Mouse (Mus musculus): ENCODE results near the gene Plvap. TPM values are rescaled to one million over a fixed set of nuclear protein-coding genes. Genes with fewer than 3 reads are reported as not detected.
A peak's percentile ranks its signal among the peaks of the same experiment; 100 is the strongest.

Plvap gene
- total RNA-seq, 2 experiments from 2014 or later: 6.6 to 7.6 TPM

DNA sequence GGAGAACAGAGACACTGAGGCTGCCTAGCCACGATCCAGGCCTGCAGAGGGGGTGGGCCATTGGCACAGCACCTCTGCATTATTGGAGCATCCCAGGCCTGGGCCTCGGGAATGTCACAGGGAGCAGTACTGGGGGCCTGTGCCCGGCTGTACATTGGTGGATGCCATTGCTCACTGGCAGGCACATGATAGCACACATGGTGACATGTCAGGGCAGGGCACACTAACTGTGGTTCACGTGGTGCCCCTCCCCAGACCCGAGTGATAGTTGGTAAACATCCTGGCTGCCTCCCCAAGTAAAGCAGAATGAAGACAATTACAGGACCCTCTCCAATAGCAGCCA lies 40.7 kb downstream of the Plvap start:
- no peak for DNase-seq (ENCODE audit: low spot score in 2 of 2)
- intact Hi-C loops (cut with DNase I): no loop called here

DNA sequence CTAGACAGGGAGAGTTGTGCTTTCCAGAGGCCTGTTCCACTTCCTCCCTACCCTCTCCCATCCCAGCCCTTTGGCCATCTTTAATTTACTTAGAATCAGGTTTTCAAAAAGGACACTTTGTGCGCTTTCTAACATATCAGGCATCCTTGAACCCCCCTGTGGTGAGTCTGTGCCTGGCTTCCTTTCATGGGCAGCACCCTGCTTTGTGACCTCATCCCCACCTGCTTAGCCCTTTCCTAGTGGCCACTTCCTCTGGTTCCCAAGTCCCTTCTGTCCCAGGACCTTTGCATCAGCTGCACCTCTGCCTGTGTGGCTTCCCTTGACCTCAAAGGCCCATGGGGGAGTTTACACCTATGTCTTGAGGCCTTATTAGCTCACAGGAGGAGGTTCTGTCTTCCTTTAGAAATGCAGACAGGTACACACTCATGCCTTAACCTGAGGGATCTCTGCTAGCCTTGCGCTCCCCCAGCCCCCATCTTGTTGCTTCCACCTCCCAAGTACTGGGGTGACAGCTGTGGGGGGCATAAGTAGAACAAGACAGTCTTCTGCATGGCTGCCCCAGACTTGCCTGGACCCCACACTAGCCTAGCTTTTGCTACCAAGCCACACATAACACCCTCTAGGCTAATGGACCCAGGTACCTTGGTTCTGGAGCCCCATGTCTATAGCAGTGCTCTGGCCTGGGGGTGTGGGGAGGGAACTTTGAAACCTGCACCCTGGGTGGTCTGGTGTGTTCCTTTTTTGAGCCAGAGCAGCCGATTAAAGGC lies 41.2 kb downstream of the Plvap start:
- DNase-seq (ENCODE audit: low spot score in 2 of 2): no peak
- intact Hi-C loops (cut with DNase I): no loop called here

DNA sequence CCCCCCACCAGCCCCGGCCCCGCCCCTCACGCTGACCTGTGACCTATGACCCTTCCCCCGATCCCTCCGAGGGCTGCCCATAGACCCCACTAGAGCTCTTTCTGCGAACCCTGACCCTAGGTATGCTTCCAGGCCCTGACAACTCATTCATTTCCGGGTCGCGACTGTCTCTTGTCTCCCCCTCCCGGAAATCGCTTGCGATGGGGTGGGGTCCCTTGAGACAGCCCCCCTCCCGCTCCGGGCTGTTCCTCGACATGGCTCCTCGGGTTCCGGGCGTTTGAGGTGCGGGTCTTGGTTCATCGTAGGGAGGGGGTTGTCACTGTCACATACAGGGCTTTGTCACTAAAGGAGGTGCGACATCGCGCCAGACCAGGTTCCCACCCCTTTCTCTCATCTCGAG lies 42.1 kb downstream of the Plvap start:
- peak; percentile 60 to 67 for DNase-seq (ENCODE audit: low spot score in 2 of 2)
- intact Hi-C loops (cut with DNase I): no loop called here

DNA sequence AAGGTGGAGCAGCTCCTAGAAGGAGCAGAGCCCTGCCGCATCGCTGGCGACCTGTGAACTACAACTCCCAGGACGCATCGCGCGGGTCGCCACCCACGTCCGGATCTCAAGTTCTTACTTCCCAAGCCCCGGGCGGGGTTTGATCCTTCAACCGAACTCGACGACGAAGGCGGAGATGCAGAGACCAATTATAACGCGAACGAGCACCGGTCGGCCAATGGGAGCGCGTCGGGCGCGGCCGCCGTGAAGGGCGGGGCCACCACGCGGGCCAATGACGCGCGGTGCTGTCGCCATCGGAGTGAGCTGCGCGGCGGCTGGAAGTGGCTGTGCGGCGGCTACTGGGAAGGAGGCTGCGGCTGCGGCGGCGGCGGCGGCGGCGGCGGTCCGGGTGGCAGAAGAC lies 42.6 kb downstream of the Plvap start, which contains the start of gene Dda1:
TSS of gene Dda1 (plus strand) at position 284 of the 400 bp plus-strand sequence.
- intact Hi-C loops (cut with DNase I): no loop called here
- peak; percentile 98 to 99 for DNase-seq (ENCODE audit: low spot score in 2 of 2)

DNA sequence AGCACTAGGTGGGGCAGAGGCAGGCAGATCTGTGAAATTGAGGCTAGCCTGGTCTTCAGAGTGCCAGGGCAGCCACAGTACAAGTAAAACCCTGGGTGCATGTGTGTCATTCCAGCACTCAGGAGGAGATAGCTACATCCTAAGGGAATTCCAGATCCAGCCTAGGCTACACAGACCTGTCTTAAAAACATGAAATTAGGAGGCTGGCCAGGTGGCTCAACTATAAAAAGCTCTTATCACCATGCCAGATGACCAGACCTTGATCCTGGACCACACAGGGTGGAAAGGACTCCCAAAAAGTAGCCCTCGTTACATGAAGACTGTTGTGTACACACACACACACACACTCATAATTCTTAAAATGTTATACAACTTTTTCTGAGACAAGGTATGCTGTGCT lies 43.6 kb downstream of the Plvap start:
- no peak for DNase-seq (ENCODE audit: low spot score in 2 of 2)

DNA sequence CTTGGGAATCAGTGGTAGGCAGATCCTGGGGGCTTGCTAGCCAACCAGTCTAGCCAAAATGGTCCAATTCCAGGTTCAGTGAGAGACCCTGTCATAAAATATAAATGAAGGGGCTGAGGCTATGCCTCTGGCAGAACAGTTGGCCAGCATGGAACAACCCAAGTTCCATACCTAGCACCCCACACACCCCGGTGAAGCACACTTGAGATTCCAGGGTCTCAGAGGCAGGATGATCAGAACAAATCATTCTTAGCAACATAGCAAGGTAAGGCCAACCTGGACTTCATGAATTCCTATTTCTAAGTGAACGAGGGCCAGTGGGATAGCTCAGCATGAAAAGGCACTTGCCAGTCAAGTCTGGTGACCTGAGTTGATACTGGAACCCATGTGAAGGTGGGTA lies 44.4 kb downstream of the Plvap start:
- DNase-seq (ENCODE audit: low spot score in 2 of 2): no peak
- intact Hi-C loops (cut with DNase I): no loop called here

More for the DNA sequence above, 43.6 kb downstream of the Plvap start:
- intact Hi-C loops (cut with DNase I): no loop called here

DNA sequence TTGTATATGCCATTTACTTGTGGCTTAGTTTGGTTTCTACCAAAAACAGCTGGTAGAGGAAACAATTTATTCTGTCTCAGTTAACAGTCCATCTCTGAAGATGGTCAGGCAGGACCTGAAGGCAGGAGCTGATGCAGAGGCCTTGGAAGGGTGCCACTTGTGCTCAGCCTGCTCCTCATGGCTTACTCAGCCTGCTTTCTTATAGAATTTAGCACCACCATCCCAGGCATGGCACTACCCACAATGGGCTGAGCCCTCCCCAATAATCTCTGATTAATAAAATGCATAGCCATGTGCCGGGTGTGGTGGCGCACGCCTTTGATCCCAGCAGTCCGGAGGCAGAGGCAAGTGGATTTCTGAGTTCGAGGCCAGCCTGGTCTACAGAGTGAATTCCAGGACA lies 45.4 kb downstream of the Plvap start:
- no peak for DNase-seq (ENCODE audit: low spot score in 2 of 2)
- intact Hi-C loops (cut with DNase I): no loop called here

DNA sequence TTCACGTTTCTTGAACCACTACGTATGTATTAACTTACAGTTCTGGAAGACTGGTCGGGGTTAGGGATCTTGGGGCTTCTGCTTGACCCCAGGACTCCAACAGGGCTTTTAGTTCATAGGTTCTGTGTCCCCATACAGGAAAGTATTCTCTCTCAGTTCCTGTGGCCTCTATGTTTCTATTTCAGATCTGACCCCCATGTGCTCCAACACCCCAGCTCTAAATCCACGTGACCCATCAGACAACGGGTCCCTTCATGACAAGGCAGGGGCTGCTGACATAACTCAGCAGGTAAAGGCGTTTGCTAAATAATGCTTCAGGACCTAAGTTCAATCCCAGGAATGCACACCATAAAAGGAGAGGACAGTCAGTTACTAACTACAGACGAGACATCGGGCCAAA lies 45.8 kb downstream of the Plvap start:
- DNase-seq (ENCODE audit: low spot score in 2 of 2): no peak
- intact Hi-C loops (cut with DNase I): no loop called here

DNA sequence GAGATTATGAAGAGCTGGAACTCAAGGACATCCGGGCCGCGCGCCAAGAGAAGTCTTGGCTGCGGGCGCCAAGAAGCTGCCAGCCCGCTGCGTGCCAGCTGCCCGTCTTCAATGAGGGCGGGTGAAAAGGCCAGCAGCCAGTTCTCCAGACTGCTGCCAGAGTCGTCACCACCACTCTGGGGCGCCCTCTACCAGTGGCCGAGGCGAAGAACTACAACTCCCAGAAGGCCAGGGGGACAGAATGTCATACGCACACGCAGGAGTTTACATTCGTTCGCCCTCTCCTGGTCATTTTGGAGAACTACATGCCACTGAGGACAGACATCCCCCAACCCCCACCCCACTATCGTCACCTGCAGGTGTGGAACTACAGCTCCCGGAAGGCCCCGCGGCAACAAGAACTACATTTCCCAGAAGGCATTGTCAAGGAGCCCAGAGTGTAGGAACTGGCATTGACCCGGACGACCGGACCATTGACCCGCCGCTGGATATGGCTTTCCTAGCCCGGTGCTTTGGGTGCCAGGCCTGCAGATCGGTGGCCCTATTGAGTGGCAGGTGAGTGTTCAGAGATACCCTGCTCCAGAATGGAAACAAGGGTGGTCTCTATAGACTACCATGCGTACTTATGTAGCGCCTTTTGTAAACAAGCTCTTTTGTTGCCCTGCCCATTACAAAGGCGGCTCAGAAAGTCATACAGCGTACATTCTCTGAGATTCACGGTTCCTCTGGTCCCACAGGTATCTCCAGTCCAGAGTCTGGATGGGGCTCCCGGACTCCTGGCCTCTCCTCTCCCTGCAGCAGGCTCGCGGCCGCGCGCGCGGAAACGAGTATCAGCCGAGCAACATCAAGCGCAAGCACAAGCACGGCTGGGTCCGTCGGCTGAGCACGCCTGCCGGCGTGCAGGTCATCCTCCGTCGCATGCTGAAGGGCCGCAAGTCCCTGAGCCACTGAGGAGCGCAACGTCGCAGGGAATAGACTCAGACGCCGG lies 46.7 kb downstream of the Plvap start, which contains the start of gene Mrpl34:
TSS of gene Mrpl34 (plus strand) at position 447 of the 988 bp plus-strand sequence.
- intact Hi-C loops (cut with DNase I): loop anchor here (5.0 kb wide), 1 partner anchor 558 kb away; the partner anchor contains the start of gene Map1s
- peak; percentile 98 to 100 for DNase-seq (ENCODE audit: low spot score in 2 of 2)

DNA sequence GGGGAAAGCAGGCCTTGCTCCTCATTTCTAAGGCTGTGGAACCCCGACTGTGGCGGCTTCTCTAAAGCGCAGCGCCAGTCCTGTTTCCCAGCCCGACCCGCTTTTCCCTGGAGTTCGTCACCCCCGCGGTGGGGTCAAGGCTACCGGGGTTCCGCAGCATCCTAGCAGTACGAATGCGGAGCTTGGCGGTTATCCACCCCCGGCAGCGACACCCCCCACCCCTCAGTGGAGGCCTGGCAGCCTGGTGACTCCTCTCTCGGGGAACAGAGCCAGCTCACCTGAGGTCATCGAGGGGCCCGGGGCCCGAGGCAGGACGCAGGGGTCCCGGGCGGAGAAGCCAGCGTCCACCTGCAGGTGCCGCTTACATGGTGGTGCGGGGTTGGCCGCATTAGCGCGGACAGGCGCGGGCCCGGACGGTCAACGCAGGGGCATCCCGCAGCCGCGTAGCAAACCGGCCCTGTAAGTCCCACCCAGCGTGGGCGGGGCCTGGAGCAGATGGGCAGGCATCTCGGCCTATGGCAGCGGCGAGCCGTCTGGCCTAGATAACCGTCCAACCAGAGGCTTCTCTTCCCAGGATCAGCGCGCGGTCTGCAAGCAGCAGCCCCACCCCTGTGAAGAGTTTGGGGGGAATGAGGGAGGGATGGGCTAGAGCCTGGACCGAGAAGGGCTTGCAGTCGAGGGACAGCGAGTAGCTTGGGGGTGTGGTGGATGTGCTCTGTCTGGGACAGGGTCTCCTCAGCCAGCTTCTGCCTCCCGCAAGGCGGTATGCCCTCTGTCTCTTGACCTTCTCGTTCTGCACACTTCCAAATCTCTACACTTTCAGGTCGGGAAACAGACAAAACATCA lies 48.1 kb downstream of the Plvap start, which contains the start of gene Abhd8:
TSS of gene Abhd8 (minus strand) at position 468 of the 846 bp plus-strand sequence.
- intact Hi-C loops (cut with DNase I): loop anchor here (5.0 kb wide), 1 partner anchor 556 kb away; the partner anchor contains the start of gene Map1s
- DNase-seq (ENCODE audit: low spot score in 2 of 2): peak; percentile 98 to 99

DNA sequence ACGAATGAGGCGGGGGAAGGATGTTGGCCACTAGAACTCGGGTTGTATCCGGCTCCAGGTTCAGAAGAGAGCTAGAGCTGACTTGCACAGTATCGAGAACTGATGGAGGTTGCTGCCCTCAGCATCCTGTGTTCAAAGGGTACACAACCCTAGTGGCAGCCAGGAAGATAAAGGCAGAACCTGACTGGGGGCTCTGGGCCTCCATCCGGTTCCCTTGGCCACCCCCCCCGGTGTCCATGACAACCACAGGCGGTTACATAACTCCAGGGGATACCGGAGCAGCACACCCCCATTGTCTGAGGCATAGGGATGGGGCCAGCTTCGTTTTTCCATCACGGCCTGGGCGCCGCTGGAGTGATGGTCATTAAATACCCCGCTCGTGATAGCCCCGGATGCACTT lies 48.8 kb downstream of the Plvap start:
- peak in 1 of 2 experiments; percentile 76 for DNase-seq (ENCODE audit: low spot score in 2 of 2)
- intact Hi-C loops (cut with DNase I): loop anchor here (5.0 kb wide), 1 partner anchor 555 kb away; the partner anchor contains the start of gene Map1s

DNA sequence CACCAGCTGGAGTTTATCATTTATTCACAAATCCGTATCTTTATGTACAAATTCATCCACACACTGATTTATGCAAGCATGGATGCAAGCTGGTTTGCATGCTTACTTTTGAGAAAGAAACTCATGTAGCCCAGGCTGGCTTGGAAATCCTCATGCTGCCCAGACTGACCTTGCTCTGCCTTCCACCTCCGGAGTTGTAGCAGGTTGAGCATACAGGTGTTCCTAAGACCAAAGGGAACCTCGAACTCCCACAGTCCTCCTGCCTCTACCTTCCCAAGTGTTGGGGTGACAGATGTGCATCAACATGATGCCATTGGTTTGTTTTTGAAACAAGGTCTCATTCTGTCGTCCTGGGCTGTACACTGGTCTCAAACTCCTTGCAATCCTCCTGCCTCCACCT lies 49.4 kb downstream of the Plvap start:
- no peak for DNase-seq (ENCODE audit: low spot score in 2 of 2)
- intact Hi-C loops (cut with DNase I): loop anchor here (5.0 kb wide), 1 partner anchor 555 kb away; the partner anchor contains the start of gene Map1s

DNA sequence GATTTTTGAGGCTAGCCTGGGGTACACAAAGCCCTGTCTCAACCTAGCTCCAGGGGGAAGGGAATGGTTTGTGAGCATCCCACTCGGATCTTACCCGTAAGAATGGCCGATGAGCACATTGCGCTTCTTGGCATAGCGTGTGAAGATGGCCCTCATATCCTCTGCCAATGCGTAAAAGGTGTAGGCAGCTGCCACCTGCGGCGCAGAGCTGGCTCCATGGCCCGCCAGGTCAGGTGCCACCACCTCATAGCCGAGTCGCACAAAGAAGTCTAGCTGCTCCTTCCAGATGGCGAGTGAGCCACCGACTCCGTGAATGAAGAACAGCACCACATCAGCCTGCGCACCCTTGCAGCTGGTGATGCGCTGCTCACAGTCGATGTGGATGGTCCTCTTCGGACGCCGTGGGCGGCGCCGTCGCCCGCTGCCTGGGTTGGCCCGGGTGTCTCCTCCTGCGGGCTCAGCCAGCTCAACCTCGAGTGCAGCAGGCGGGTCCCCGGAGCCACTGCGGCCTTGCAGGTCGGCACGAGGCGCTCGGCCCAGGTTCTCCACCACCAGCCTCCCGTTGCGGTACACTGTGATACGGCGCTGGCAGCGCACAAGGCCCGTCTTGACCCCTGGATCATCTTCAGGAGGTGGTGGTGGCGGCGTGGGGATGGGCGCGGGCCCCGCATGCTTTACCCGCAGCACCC lies 50.3 kb downstream of the Plvap start:
- intact Hi-C loops (cut with DNase I): loop anchor here (5.0 kb wide), 1 partner anchor 554 kb away; the partner anchor contains the start of gene Map1s
- DNase-seq (ENCODE audit: low spot score in 2 of 2): no peak

DNA sequence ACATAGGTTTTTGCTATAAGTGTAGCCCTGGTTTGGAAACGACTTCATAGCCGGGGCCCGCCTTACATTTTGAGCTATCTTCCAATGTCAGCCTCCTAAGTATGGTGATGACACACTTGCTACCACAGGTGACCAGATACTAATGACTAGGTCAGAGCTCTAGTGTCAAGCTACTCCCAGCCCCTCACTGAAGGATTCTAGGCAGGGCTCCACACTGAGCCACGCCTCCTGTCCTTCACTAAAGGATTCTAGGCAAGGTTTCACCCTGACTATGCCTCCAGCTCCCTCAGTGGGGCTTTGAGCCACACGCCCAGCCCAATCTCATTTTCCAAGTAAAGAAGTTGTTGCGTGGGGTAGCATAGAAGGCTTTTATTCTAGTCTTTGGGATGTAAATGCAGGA lies 50.8 kb downstream of the Plvap start:
- DNase-seq (ENCODE audit: low spot score in 2 of 2): no peak
- intact Hi-C loops (cut with DNase I): loop anchor here (5.0 kb wide), 1 partner anchor 553 kb away; the partner anchor contains the start of gene Map1s

DNA sequence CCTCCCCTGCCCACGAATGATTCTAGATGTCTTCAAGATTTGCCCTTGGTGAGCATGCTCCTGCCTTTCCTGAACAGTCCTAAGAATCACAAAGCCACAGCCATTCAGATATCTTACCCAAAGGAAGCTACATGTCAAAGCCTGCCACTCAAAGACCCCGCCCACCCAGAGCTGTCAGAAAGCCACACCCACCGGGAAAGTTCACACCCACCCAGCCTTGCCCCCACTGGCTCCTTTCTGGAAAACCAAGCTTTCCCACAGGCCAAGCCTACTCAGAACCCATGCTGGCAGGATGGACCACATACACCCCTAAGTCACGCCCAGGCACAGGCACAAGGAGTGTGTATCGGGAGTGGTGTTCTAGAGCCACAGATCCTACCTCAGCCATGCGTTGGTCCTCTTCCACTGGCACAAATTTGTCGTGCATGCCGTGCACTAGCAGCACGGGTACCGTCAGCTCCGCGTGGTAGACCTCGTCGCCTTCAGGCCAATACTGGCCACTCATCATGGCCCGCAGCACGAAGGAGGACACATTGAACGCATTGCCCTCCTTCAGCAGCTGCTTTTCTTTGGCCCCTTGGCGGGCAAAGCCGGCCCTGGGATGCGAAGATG lies 53.8 kb downstream of the Plvap start:
- no peak for DNase-seq (ENCODE audit: low spot score in 2 of 2)
- intact Hi-C loops (cut with DNase I): no loop called here

DNA sequence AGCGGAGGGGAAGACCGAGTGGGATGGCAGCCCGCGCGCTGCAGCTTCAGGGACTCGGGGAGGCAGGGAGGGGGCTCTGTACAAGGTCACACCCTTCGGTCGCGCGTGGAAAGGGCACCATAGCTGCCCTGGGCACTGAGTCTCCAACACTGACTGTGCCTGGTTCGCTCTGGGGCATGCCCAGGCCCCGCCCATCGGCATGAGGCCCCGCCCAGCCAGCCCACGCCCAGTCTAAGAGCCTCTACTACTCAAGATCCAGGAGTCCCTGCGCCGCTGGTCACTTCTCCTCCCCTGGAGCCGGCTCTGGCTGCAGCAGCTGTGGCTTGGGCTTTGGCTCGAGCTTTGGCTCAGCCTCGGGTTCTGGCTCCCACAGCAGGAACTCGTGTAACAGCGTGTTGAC lies 54.6 kb downstream of the Plvap start:
- peak in 1 of 2 experiments; percentile 5 for DNase-seq (ENCODE audit: low spot score in 2 of 2)

DNA sequence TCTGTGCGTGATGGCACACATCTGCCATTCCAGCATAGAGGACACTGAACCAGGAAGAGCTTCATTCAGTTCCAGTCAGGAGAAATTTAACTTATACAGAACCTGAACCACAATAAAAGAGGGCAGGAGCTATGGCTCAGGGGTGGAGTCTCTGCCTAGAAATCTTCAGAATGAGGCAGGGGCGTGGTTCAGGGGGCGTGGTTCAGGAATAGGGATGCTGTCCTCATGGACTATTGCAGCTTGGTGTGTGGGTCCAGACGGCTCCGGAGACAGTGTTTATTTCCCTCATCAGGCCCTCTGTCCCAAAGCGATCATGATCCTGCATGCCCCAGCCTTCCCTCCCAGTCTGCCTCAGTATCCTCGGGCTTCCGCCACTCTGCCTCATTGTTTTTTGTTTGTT lies 56.9 kb downstream of the Plvap start:
- DNase-seq (ENCODE audit: low spot score in 2 of 2): peak in 1 of 2 experiments; percentile 0
- intact Hi-C loops (cut with DNase I): no loop called here

More for the DNA sequence above, 54.6 kb downstream of the Plvap start:
- intact Hi-C loops (cut with DNase I): no loop called here

DNA sequence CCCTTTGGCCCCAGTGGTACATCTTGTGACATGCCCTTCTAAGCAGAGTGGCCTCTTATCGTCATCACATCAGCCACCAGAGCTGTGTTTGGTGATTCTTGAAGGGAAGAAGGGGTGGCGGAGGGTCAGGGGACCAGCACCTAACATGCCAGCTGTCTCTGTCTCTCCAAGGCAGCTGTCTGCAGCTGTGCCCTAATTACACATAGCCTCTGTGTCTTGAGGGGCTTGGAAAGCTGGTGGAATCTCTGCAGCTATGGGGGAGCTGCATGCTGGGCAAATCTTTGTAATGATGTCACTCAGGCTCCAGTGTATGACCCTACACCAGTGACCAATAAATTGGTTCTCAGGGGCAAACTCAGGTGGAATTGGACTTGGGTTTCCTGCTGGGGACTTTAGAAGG lies 58.9 kb downstream of the Plvap start:
- DNase-seq (ENCODE audit: low spot score in 2 of 2): no peak
- intact Hi-C loops (cut with DNase I): no loop called here
